Mouse (Mus musculus) erythroid progenitor cell, adult 5-6 weeks (primary cell): ENCODE data around the gene Klf5. TPM values are rescaled to one million over a fixed set of nuclear protein-coding genes. Genes with fewer than 3 reads are reported as not detected.

Source experiments
- ATAC-seq: replicated peaks from 2 replicates; pipeline ENCODE4 v1.8.0; 2016; ENCODE audit warnings: moderate number of reproducible peaks, mild to moderate bottlenecking, moderate TSS enrichment, inconsistent platforms; ENCODE audit not compliant: poor library complexity, low FRiP score, severe bottlenecking
- total RNA-seq, 2 experiments: library from RNA; stranded (forward) in 1 of 2; stranded (reverse) in 1 of 2; fragments of 150-400 nt in 1 of 2; fragments of 186-747, 209-891 nt in 1 of 2; gene quantifications; 2 replicates each; pipeline versions ENCODE4 v1.2.3 to v1.2.4; 2015 to 2017; ENCODE audit warnings: low replicate concordance in 2 of 2

Klf5 gene
- total RNA-seq (2015; ENCODE audit: low replicate concordance) (7.2 and 14.7 TPM in 2 replicates), total RNA-seq (2017; ENCODE audit: low replicate concordance) (6.5 and 8.2 TPM in 2 replicates)

GRCm38 (mm10) chr14:99298385-99299021 is at the start of gene Klf5:
Gene Klf5 (plus strand): TSS chr14:99298691.
- ATAC-seq: peak; percentile 99

DNA sequence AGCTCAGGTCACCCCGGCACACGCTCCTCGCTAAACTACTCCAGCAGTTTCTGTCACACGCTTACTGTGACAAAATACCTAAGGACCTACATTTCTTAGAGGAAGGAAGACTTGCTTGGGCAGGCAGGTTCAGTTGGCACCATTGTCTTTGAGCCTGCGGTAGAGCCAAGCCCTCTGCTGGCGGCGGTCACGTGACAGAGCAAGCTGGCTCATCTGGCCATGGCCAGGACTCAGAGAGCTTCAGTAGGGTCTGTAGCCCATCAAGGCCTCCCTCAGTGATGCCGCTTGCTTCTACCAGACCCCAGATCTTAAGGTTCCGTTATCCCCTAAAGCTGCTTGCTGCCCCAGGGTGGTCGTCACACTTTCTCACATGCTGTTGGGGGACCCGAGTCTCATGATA is 36.5 kb upstream of the Klf5 start:
- no peak for ATAC-seq

- peak; percentile 83 for ATAC-seq
Observed at GRCm38 (mm10) chr14:99263816-99264215, 34.7 kb upstream of the Klf5 start.

- ATAC-seq: no peak
Observed at GRCm38 (mm10) chr14:99265791-99266190, 32.7 kb upstream of the Klf5 start.

- ATAC-seq: no peak
Observed at GRCm38 (mm10) chr14:99266749-99267148, 31.7 kb upstream of the Klf5 start.

GRCm38 (mm10) chr14:99274056-99274455 is 24.4 kb upstream of the Klf5 start:
- ATAC-seq: no peak

DNA sequence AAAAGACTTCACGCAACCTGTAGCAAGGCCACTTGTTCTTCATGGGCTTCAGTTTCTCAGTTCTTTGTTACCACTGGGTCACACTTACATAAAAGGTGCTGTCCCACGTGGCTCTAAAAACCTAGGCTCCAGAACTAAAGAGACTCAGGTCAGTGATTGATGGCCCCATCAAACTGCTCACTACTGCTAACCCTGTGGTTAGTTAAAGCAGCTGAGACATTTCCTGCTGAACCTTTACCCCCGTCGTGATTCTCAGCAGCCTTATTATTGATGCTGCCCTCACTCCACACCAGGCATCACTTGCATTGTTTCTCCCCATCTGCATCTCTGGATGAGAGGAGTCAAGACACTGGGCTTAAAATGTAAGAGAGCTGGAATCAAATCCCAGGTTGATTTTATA is 22.7 kb upstream of the Klf5 start:
- no peak for ATAC-seq

DNA sequence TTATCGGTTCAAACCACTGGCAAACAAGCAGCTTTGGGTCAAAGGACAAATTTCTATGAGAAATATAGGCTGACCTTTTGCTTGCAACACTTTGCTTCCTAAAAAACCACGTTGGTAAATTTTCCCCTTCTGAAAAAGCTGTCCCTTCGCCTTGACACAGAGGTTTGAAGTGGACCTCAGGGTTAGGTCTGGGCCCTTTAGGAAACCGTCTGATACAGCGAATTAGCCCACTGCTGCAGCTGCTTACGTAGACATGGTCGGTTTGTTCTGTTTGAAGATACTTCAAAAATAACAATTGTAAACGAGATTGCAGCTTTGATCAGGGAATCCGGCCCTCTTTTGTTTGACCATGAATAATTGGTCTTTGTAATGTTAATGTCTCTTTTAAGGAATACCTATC is 20.2 kb upstream of the Klf5 start:
- ATAC-seq: no peak

DNA sequence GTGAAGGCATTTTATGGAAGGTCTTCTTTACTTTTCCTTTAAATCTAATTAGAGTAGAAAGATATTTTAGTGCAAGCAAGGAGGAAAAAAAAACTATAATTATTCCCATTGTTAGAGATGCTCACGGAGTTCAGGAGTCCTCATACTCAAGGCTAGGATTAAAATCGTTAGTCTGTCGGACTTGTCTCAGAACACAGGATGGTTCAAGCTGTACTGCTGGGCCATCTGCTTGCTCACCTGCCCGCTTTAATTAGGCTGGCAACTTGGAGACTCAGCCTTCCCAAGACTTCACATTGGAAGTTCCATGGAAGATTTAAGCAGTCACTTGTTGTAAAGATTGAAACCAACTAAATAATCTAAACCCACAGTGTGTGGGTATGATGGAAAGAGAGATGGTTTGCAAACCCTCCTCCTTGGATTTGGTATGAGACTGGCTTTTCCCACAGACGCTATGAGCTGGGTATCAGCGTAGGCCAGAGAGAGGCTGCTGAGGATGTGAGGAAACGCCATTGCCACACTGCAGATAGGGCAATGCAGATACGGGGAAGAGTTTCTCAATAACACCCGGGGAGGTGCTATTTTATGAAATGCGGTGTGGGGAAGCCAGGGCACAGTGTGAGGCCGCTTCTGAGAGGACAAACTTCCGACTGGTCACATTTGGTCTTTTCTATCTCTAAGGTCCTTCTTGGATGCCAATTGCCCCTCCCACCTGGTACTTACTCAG is 19.6 kb upstream of the Klf5 start:
- no peak for ATAC-seq

DNA sequence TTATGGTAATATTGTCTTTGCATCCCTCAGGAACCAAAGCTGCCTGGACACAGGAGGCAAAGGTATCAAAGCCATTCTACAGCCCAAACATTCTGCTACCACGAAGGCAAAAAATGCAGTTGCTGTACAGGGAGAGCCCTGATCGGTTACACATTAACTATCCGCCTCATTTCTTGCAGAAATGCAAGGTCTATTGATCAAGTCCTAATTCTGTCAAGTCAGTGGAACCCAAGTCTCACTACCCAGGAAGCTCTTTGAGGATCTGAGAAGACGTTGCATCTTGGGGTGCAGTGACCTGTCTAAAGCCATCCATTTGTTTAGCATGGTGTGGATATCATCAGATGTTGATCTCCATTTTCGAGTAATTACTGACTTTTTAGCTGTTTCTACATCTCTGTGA is 18.1 kb upstream of the Klf5 start:
- ATAC-seq: no peak

- no peak for ATAC-seq
Observed at GRCm38 (mm10) chr14:99280825-99281433, 17.6 kb upstream of the Klf5 start.

DNA sequence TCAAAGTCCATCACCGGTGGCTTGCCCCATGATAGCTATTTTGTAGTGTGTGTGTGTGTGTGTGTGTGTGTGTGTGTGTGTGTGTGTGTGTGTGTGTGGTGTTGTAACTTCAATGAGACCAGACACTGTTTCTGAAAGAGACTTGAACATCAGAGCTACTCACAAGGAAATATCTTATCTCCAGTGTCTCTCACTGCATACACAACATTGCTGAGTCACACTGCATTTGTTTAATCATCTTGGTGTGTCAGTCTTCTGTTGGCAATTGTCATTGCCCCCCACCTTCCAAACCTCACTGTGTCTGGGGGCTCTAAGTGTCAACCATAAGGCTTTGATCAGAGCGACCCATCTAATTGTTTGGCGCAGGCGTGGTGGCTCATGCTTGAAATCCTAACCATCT is 13.0 kb upstream of the Klf5 start:
- no peak for ATAC-seq

DNA sequence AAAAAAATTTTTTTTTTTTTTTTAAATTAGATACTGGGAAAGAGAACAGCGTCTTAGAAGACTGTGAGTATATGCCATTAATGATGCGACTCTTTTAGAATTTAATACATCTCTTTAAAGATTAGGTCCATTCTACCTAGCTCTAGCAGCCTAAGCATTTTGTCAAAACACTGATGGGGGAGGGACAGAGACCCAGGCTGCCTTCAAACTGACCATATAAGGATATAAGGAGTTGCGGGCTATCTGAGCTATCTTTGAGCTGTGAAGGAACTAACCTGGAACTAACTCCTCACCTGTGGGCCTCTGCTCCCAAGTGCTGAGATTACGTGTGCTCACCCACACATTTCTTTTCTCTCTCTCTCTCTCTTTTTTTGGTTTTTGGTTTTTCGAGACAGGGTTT is 6.3 kb upstream of the Klf5 start:
- no peak for ATAC-seq

- ATAC-seq: no peak
Observed at GRCm38 (mm10) chr14:99294424-99294823, 4.1 kb upstream of the Klf5 start.

DNA sequence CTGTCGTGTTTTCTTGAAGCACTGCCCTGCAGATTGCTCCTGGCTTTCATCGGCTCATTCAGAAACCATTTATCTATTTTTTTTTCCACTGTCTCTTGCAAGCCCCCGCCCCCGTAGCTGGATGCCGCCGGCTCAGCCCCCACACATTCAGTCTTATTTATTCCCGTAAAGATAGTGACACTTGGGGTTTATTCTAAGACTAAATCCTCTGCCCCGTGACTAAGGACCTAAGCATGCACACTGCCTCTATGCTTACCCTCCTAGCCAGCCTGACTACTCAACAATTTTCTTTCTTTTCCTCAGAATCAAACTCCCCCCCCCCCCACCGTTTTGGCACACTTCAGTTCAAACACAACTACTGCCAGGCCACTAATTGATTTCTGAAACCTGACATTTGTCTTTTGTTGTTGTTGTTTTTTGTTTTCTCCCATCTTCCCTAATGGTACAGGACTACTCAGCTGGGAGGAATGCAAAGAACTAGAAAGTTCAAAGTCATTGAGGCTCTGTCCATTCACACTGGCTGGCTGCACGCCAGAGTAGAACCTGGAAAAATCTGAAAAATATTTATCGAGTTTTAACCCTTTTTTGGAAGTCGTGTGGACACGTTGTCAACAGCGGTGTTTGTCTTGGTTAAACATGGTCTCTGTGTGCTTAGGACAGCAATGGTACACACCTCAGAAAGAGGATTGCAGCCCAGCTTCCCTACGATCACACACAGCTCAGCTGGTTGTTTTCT is 2.7 kb upstream of the Klf5 start:
- ATAC-seq: no peak

DNA sequence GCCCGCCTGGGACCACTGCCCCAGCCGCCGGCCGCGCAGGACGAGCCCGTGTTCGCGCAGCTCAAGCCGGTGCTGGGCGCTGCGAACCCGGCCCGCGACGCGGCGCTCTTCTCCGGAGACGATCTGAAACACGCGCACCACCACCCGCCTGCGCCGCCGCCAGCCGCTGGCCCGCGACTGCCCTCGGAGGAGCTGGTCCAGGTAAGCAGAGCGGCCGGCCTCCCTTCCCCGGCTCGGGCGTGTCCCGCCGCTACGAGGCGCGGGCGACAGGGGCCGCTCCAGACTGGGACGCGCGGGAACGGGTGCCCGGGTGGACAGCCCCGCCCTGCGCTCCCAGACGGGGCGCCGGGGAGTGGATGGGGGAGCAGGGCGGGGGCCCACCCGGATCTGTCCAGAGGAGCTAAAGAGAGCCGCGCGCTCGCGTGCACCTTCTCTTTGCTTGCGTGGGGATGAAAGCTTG is 561 bp downstream of the Klf5 start:
- peak; percentile 77 for ATAC-seq

DNA sequence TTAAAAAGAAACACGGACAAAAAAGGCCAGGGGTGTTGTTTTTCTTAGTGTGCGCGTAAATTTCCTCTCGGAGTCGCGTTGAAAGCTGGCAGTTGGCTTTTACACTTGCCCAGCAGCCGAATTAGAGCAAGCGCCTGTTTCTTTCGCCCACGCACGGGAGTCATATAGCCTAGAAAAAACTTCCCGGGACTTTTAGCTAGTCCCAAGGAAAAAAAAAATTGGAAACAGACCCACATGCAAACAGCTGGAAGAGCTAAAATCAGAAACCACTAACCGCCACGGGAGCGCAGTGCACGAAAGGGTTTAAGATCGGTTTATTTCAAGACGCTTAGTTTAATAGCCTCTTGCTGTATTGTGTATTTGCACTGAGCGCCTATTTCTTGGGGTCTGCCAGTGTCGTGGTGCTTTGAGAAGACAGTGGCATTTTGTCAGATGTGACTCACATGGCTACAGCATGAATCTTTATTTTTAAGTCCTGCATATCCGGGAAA is 1.3 kb downstream of the Klf5 start:
- no peak for ATAC-seq

GRCm38 (mm10) chr14:99301472-99301871 is 3.0 kb downstream of the Klf5 start:
- no peak for ATAC-seq

DNA sequence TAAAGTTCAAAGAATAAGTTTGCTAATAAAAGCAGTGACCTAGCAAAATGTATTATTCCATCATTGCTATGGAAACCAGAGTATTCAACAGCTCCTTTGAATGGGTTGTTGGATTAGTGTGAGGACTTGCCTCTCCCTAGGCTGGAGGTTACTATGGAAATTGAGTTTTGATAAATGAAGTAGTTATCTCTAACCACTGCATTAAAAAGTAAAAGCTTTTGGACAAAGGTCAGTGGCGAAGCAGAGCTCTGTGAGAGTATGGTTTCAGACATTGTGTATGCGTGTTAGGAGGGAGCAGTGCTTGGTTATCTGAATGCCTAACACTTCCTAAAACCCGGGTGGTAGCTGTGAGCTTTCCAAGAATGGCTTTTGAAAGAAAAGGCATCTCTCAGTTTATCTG is 5.9 kb downstream of the Klf5 start:
- ATAC-seq: no peak
